Mouse (Mus musculus): Measurements from ENCODE around the gene Morn3.

Gene Morn3

DNA sequence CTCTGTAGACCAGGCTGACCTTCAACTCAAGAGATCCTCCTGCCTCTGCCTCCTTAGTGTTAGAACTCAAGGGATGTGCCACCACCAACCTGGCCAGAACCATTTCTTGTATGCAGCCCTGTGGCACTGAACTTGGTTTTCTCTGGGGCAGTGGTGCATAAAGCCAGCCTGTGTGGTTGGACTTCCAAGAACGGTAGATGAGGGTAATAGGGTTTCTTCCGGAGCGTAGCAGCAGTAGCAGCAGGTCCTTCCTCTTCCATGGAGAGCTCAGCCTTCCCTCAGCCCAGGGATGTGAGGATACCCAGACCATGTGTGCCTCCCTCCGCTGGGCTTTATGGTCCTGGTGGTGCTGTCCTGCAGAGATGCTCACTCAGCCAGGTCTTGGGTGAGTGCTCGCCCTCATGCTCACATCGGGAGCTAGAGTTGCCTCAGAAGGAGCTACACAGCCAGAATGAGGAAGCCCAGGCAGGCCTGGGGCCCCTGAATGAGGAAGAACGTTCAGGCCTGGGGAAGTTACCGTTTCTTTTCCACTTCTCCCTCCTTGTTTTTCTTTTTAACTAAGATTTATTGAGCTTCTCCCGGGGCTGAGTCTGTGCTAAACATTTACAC is 21.7 kb downstream of the Morn3 start:
- in situ Hi-C loops (cut with MboI, MseI): loop anchor here (25.0 kb wide), 1 partner anchor 1837 kb away; the partner anchor contains the start of genes Ccdc92 and Zfp664

DNA sequence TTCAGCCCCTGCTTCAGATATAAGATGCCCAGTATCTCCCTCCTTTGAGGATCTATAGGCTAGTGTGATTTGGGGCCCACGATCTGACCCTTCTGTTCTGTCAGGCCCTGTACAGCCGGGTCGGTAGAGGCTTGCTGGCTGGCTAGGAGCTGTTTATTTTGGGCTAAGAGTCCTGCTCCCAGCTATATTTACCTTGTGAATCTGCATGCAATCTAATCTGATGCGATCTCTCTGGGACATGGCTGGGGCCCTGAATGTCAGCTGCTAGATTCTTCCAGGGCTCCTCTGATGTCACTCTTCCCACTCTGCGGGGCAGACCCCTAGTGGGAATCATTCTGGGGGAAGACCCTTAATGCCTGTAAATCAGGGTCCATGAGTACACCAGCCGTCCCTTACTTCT is 22.5 kb downstream of the Morn3 start:
- in situ Hi-C loops (cut with MboI, MseI): loop anchor here (25.0 kb wide), 1 partner anchor 1838 kb away; the partner anchor contains the start of genes Ccdc92 and Zfp664

DNA sequence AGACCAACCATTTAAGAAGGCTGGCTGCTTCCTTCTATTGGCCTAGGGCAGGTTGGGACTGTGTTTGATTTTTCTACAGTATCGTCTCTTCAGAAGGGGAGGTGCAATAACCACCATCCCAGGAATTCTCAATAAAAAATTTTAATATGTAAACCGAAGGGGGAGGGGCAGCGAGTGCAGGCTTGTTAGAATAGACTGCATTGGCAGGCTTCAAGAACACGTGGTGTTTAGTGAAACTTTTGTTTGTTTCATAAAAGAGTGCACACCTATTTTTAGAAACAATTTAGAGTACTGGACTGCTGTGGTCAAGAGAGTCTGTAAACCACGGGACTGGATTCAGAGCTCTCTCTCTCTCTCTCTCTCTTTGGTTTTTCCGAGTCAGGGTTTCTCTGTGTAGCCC is 23.8 kb downstream of the Morn3 start:
- in situ Hi-C loops (cut with MboI, MseI): loop anchor here (25.0 kb wide), 1 partner anchor 1839 kb away; the partner anchor contains the start of genes Ccdc92 and Zfp664

DNA sequence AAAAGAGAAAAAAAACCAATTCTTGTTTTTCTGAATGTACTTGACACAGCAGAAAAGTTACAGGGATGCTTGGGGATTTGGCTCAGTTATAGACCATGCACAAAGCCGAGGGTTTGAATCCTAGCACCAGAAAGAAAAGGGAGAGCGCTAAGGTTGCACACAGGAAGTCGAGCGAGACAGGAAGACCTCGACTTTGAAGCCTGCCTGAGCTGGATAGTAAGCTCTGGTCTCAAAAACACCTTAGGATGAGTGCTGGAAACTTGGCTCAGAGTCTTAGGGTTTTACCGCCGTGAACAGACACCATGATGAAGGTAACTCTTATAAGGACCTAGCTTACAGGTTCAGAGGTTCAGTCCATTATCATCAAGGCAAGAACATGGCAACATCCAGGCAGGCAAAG is 25.4 kb downstream of the Morn3 start:
- in situ Hi-C loops (cut with MboI, MseI): loop anchor here (25.0 kb wide), 1 partner anchor 1841 kb away; the partner anchor contains the start of genes Ccdc92 and Zfp664

DNA sequence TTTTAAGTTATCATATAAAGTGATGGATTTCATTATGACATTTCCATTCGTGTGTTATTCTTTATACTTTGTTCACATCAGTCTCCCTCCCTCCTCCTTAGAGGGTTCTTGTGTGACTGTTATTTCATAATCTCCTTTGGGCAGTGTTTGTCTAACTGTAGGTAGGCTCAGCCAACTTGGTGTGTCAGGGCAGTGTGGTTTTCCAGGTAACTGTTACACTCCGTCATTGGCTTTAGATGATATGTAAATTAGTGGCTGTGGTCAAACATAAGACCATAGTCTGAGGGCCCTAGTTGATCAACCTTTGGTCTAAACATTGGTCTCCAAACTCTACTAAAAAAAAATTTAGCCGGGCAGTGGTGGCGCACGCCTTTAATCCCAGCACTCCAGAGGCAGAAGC is 26.4 kb downstream of the Morn3 start:
- in situ Hi-C loops (cut with MboI, MseI): loop anchor here (25.0 kb wide), 1 partner anchor 1842 kb away; the partner anchor contains the start of genes Ccdc92 and Zfp664

DNA sequence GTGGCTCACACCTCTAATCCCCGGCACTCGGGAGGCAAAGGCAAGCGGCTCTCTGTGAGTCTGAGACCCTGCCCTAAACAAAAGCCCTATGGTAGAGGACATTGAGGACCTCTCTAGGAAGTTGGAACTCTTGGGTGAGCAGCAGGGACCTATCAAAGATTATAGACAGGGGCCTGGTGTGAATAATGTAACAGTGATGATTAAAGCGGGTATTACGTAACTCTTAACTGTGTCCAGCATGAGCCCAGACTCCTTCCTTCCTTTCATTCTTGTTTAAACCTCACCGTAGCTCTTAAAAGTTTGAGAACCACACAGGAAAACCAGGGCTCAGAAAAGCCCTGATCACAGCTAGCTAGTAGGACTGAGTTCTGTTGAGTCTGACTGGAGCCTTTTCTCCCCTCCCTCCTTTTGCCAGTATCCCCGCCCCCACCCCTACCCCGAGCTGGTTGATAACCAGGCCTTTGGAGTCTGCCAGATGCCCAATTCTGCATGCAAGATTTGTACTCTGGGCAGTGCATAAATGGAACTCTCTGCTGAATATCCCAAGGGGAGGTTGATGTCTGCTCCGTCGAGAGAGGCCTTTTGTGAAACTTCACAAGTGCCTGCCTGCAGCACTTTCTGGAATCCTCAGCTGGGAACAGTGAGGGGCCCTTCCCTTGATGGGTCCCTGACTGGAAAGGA is 27.3 kb downstream of the Morn3 start:
- in situ Hi-C loops (cut with MboI, MseI): loop anchor here (25.0 kb wide), 1 partner anchor 1843 kb away; the partner anchor contains the start of genes Ccdc92 and Zfp664

DNA sequence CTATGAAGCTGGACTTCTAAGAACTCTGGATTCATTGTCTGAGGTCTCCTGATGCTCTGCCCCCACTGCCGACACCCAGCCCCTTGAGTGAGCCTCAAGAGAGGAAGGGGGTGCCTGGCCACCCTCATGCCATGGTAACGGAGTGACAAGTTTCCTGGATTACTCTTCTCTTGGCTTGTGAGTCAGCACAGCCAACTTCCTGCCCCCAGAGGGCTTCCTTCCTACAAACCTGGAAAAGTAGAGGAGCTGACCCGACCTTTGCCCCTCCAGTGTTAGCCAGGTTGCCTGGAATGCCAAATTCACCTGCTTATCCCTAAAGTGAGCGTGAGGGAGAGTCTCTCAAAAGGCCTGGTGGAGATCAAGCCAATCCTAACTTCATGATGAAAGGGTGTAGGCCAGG is 29.3 kb downstream of the Morn3 start:
- in situ Hi-C loops (cut with MboI, MseI): loop anchor here (25.0 kb wide), 1 partner anchor 1845 kb away; the partner anchor contains the start of genes Ccdc92 and Zfp664

DNA sequence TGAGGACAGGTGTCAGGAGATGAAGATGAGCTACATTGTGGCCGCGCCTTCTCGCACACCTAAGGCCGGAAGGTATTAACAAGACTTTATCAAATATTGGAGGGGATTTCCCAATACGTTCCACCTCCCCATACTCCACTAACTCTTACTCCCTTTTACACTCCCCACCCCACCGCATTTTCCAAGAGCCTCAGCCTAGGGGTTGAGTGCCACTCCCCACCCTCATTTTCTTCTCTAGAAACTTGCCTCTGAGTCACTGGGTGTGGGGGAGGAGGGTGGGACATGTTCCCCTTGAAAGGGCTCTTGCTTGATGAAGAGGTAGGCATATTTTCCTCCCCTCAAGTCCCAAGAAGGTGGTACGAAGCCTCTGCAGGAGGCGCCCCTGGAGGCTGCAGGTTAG is 30.9 kb downstream of the Morn3 start:
- in situ Hi-C loops (cut with MboI, MseI): loop anchor here (25.0 kb wide), 1 partner anchor 1846 kb away; the partner anchor contains the start of genes Ccdc92 and Zfp664

DNA sequence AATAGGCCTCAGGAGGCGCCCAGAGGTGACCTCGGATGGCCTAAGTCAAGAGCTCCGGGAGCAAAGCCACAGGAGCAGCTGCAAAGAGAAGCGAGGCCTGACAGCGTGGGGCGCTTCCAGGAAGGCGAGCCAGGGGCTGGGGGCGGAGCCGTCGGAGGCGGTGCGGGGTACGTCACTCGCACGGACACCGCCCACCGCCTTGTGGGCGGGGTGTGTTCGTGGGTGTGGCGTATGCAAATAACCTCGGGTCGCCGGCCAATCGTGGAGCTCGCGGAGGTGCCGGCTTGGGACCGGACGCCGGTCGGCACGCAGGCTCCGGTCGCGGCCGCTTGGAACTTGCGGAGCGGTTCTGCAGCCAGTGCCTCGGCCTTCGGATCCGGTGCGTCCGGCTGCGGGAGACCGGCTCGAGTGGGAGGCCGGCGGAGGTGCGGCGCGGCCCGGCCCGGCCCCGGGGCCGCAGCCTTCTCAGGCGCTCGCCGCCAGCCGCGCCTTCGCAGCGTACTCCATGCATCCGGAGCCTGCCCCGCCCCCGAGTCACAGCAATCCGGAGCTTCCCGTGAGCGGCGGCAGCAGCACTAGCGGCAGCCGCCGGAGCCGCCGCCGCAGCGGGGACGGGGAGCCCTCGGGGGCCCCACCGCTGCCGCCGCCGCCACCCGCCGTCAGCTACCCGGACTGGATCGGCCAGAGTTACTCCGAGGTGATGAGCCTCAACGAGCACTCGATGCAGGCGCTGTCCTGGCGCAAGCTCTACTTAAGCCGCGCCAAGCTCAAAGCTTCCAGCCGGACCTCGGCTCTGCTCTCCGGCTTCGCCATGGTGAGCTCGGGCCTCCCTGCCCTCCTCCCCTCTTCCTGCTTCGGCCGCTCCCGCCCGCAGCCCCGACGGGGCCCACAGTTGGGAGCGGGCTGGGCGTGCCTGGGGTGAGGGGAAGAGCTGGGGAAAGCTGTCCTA is 31.8 kb downstream of the Morn3 start, which contains the start of gene Orai1:
Gene Orai1, plus strand, starts transcription at position 322 of the 949 bp plus-strand sequence.
- in situ Hi-C loops (cut with MboI, MseI): loop anchor here (5.0 to 25.0 kb wide), 2 partner anchors 48 to 1847 kb away; partner anchors contain the start of genes Ccdc92 and Zfp664

DNA sequence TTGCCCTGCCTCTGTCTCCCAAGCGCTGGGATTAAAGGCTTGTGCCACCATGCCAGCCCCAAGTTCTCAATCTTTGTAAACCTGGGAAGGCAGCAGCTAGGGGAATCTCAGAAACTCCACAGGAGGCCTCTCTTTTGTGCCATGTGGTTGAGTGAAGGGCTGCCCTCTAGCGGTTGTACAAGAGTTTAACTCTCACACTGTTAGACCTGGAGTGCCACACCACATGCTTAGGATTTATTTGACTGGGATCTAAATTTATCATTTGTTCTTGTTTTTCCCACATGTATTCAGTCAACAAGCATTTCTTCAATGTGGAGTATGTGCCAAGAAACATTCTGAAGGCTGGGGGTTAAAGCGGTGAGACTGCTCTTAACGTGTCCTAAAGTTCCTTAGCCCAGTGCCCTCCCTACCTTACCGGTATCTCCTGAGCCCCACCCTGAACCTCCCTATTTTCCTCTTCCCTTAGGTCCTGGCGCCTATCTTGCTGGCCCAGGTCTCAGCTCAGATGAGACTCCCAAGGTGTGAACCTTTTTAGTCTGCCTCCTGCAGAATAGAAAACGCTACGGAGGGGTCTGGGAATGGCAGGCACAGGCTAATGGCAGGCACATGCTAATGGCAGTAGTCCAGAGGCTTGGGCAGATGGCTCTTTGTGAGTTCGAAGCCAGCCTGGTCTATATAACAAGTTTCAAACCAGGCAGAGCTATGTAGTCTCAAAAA is 33.1 kb downstream of the Morn3 start:
- in situ Hi-C loops (cut with MboI, MseI): loop anchor here (5.0 to 25.0 kb wide), 2 partner anchors 46 to 1849 kb away; partner anchors contain the start of genes Ccdc92 and Zfp664

DNA sequence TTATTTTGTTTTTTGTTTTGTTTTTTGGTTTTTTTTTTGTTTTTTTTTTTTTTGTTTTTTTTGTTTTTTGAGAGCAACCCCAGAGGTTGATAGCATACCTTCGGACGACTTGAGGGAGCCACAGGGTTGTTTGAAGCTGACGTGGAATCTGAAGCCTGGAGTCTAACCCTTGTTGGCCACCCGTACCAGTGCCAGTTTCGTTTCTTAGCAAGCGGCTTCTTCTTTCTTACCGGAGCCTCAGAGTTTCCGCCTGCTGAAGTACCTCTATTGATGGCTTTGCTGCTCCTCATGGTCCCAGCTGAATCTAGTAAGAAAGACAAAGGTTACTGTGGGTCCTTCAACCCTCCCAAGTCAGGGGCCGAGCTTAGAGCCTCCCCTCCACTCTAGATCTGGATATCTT is 35.1 kb downstream of the Morn3 start:
- in situ Hi-C loops (cut with MboI, MseI): loop anchor here (5.0 to 25.0 kb wide), 2 partner anchors 44 to 1851 kb away; partner anchors contain the start of genes Ccdc92 and Zfp664

DNA sequence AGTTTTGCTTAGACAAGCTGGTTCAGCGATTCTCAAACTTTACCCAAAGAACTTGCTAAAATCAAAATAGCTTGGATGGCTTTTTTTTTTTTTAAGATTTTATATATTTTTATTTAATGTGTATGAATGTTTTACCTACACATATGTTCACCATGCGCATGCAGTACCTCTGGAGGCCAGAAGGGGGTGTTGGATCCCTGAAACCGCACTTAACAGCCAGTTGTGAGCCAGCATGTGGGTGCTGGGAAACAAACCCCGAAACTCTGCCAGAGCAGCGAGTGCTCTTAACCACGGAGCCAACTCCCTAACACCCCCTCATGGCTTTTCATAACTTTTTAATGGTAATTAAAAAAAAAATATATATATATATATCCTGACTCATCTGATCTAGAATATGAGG is 36.0 kb downstream of the Morn3 start:
- in situ Hi-C loops (cut with MboI, MseI): loop anchor here (5.0 to 25.0 kb wide), 2 partner anchors 44 to 1851 kb away; partner anchors contain the start of genes Ccdc92 and Zfp664

DNA sequence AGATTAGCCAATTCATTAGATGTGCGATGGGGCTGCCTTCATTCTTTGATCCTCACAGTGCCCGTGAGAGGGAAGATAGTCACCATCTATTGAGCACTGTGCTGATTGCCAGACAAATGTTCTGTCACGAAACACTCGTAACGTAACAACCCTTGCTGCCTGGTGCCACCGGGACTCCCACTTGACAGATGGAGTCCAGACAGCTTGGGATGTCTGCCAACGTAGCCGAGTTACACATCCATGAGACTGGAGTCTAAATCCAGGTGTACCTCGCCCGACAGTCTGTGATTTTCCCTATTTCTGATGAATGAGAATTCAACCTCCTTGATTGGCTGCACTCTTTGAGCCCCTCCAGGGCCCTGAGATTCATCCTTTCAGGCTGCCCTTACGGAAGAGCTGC is 36.9 kb downstream of the Morn3 start:
- in situ Hi-C loops (cut with MboI, MseI): loop anchor here (5.0 to 25.0 kb wide), 2 partner anchors 43 to 1852 kb away; partner anchors contain the start of genes Ccdc92 and Zfp664

DNA sequence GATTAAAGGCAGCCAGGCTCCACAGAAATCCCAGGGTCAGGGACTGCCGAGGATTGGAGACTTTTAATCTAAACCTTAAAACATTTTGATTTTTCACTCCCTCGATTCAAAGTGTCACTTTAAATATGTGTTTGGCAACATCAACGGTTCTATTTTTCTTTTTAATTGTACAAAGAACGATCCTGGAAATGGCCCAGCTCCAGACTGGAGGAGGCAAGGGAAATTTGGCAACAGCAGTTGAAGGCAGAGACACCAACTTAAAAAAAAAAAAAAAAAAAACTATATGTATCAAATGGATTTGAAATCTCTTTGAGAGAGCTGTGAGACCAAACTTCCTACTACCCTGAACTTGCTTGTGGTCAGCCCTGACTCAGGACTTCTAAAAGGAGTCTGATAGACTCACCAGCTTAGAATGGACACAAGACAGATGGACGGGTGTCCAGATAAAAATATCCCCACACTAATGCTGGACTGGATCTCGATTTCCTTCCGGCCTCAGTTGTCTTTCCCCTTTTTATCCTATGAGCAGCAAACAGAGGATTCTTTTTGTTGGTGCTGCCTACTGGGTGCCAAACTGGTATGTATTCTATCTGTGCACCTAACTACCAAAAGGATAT is 37.8 kb downstream of the Morn3 start:
- in situ Hi-C loops (cut with MboI, MseI): loop anchor here (25.0 kb wide), 1 partner anchor 1853 kb away; the partner anchor contains the start of genes Ccdc92 and Zfp664

DNA sequence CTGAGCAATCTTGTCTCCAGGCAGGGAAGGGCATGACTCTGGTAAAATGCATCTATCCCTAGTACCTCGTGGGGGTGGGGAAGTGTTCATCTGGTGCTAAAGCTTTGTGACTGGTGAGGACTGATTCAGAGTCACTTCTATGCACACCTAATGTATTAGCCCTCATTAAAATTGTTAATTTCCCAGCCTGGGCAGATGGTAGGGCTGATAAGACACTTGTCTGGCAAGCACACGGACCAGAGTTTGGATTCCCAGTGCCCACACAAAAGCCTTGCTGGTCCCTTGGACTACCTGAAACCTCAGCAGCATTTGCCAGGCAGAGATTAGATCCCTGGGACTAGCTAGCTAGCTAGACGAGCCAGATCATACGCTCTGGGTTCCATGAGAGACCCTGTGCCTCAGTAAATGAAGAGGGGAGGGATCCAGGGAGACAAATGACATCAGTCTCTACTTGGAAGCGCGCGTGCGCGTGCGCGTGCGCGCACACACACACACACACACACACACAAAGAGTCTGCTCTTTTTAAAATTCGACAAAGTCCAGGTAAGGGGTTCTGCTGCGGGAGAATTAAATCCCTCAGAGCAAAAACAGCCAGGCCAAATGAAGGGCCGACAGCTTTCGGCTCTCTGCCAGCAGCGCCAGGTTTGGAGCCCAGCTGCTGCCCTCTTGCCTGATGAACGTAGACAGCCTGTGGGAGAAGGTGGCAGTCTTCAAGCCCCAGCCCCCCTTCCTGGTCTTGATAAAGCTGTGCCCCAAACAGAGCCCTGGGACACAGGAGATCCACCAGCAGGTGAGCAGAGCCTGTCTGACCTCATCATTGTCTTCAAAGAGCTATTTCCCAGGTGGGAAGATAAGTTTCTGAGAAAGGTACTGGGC is 40.9 kb downstream of the Morn3 start:
- in situ Hi-C loops (cut with MboI, MseI): loop anchor here (25.0 kb wide), 1 partner anchor 1856 kb away; the partner anchor contains the start of genes Ccdc92 and Zfp664

DNA sequence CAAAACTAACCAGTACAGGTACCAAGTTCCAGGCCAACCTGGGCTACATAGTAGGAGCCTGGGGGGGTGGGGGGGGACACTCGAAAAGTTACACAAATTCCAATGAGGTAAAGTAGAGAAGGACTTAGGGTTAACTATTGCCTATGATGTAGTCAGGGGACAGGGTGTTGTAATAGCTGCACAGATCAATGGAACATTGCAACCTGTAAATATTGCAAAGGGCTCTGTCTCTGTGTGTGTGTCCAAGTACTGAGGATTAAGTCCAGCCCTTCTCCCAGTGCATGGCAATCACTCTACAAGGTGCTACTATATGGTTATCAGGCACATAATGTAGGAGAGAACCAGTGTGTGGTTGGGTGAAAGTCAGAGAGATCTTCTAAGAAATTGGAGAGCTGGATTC is 45.9 kb downstream of the Morn3 start:
- in situ Hi-C loops (cut with MboI, MseI): loop anchor here (25.0 kb wide), 1 partner anchor 1861 kb away; the partner anchor contains the start of genes Ccdc92 and Zfp664

DNA sequence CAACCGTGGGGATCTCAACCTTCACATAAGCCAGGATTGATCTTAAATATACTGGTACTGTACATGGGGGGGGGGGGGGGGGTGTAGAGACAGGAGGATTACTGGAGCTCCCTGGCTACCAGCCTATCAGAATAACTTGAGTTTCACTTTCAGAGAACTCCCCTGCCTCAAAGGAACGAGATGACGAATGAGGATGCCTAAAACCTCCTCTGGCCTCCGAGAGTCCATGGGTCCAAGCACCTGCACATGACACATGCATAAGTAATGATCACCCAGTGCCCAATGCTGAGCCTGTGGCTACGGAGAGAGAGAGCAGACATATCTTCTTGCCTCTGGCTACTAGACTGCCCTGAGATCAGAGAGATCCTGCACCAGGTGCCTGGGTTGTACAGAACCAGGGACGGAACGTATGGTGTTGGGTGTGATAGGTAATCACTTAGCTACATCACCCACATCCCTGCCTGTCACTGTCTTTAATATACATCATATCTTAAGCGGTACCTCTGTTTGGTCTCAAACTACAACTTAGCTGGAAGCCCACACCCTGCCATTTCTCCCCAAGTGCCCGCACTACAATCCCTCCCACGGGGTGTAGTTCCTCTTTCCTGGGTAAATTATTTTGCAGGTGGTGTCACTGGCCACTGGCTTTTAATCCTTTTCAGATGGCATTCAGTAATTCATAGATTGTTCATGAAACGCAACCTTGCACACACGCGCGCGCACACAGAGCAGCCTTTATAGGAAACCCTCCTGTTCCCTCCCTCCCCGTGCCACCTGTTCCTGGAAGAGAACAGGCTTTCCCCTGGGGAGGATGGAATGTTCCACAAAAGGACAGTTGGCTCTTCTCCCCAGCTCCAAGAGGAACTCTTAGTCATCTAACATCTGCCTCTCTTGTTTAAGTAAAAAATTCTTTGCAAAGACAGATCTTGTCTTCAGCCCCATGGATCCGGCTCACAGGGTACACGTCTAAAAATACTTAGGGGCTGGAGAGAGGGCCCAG is 49.3 kb downstream of the Morn3 start:
- in situ Hi-C loops (cut with MboI, MseI): loop anchor here (5.0 kb wide), 1 partner anchor 550 kb away; no protein-coding TSS in a partner anchor
